Mouse (Mus musculus) megakaryocyte, adult 5-6 weeks (primary cell): Measurements from ENCODE around the gene Cyba. TPM values are rescaled to one million over a fixed set of nuclear protein-coding genes. Genes with fewer than 3 reads are reported as not detected.

Experiments used
- ATAC-seq: 2 replicates; pipeline ENCODE4 v1.8.0; 2016; ENCODE audit warnings: mild to moderate bottlenecking, inconsistent platforms; ENCODE audit not compliant: poor library complexity, severe bottlenecking
- total RNA-seq, 2 experiments: library from RNA; stranded (forward) in 1 of 2; stranded (reverse) in 1 of 2; fragments of 153-499, 151-499 nt in 1 of 2; fragments of 221-1000, 200-1000 nt in 1 of 2; gene quantifications; 2 replicates each; pipeline versions ENCODE4 v1.2.3 to v1.2.4; 2015 to 2017

The Cyba gene
- total RNA-seq (2015), result 547 and 634 TPM in 2 replicates
- total RNA-seq (2017), result 285 and 337 TPM in 2 replicates

GRCm38 (mm10) chr8:122432443-122433268, at the start of gene Cyba:
Gene Cyba (minus strand): TSS chr8:122432930.
- peak; percentile 56 for ATAC-seq

- ATAC-seq, result no peak
Observed at GRCm38 (mm10) chr8:122482448-122482847, 49.7 kb upstream of the Cyba start.

- ATAC-seq, result peak; percentile 78
Observed at GRCm38 (mm10) chr8:122475580-122476320, 43.0 kb upstream of the Cyba start, which contains the start of the genes Rnf166 and Ctu2. Gene Rnf166 (minus strand): TSS chr8:122476064. Gene Ctu2 (plus strand): TSS chr8:122476143.

DNA sequence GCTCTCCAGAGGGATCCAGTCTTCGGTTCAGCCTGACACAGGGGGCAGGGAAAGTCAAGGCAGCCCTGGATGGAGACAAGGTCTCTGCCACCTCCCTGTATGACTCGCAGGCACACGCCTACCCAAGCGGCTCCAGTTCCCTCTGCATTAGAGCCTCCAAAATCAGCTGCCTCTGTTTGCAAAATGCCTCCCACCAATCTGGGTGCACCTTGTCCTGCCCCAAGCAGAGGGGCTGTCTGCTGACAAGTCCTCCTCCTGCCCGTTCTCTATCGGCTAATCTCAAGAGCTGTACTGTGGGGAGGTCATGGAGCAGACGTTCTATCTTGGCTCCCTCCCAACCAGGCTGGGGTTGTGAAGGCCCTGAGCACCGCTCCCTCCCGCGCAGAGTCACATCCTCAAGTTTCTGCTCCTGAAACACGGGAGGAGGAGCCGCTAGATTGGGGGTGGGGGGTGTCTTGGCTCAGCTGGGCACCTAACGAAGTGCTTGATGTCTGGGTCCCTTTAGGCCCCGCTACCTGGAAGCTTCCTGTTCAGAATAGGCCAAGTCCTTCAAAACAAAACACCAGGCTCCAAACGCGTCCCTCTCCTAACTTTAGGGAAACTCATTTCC, 42.3 kb upstream of the Cyba start:
- ATAC-seq, result 0 out of 2 replicates have a peak, but pooled peaks have one; percentile 2

DNA sequence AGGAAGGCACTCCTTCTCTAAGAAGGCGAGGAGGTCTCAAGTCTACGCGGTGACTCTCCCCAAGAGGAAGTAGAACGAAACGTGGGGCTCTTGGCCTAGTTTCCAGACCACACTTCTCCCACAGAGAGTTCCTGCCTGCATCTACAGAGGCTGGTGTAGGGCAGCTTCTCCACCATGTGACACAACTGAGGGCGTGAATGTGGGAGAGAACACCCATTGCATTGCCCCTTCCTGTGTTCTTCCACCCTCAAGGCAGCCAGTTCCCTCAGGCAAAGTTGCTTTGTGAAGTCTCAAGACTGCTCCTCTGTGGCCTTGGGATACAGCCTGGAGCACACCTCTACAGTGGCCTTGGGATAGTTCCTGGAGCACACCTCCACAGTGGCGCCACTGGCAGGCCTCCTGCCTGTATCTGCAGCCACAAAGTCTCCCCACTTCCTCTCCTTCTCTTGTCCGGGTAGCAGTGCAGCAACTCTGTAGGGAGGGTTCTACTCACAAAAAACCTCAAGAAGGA, 41.2 kb upstream of the Cyba start:
- peak; percentile 66 for ATAC-seq

GRCm38 (mm10) chr8:122470691-122471090, 38.0 kb upstream of the Cyba start:
- no peak for ATAC-seq

DNA sequence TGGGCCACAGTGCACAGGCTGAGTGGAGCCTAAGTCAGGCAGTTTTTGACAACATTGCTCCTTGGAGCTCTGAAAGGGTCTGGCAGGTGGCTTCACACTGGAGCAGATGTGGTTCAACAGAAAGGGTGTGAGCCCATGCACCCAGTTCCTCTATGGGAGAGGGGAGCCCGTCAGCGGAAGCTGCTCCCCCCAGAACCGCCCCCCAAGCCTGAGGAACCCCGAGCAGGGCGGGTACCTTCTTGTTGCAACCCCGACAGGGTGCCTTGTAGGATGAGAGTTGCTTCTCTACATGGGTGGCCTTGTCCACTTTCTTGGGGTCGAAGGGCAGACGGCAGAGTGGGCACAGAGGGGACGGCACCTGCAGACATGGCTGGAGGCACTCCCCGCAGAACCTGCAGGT, 37.2 kb upstream of the Cyba start:
- peak; percentile 23; the same call in 1 of the 2 replicates for ATAC-seq

DNA sequence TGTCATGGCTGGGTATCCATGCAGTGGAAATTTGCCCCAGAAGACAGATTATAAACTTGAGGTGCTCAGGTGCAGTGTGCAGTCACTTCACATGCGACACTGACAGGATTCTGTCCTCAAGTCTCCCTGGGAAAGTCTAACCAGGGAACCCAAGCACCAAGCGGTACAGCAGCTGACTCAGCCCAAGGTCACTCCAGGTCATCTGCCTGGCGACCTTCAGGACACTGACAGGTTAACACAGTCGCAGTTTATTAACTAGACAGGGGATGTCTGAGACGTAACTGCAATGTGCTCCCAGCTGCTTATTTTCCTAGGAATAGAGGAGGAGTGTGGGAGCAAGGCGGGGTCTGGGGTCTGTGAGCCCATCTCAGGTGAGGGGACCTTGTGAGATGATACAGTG, 36.7 kb upstream of the Cyba start:
- ATAC-seq, result no peak

DNA sequence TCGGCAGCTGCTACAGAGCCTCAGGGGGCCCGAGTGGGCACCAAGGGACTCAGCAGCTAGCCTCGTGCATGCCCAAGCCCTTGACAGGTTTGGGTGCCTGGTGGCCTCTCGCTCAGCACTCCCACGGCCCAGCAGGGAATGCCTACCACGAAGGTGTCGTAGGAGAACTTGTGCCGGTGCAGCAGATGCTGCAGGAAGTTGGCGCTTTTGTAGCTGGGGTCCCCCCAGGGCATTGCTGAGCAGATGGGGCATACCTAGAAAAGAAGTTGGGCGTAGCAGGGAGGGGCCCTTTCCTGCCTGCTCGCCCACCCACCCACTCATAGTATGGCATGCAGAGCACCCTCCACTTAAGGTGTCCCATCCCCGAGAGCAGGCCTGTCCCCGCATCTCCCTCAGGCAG, 35.1 kb upstream of the Cyba start:
- ATAC-seq, result no peak

GRCm38 (mm10) chr8:122464985-122465384, 32.3 kb upstream of the Cyba start:
- no peak for ATAC-seq

- ATAC-seq, result peak; percentile 43
Observed at GRCm38 (mm10) chr8:122463651-122464640, 31.2 kb upstream of the Cyba start.

DNA sequence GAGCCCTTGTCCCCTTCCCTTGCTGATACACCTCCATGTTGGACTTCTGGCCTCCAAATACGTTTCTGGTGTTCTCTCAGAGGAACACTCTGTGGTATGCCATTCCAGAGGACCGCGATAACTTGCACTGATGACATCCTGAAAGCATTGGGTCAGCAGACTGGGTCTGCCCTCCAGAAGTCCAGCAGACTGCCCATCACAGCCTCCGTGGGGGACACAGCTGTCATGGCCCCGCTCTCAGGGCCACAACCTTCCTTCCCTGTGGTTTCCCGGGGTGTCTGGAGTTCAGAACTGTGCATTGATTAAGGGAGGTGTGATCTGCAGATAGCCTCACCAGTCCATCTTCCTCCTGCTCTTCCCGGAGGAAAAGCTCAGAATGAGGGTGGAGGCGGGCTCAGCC, 29.8 kb upstream of the Cyba start:
- ATAC-seq, result no peak

DNA sequence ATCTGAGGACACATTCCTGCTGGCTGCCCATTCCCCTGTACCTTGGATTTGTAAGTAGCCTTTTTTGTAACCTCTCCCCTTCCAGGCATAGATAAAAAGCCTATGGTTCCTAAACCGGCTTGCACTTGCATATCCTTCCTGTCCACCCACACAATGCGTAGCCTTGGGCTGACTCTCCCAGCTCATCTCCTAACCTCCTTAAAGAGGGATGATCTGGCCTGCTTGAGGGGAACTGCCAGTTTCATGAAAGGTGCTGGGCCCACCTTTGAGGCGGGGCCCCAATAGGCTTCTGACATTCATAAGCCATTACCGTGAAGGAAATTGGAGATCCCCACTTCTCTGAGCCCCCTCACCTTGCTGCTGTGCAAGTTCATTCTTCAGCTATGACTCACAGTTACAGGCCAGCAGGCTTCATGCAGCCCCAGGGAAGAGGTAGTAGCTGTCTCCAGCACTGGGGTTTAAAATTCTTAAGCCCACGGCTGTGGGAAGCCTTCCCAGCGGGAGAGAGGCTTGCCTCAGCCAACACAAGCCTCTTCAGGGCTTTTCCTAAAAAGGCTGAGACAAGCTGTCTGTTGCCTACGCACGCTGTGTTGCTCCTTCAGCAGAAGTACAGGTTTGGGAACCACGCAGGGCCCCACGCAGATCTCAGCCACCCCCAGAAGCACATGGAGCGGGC, 28.9 kb upstream of the Cyba start:
- no peak for ATAC-seq

DNA sequence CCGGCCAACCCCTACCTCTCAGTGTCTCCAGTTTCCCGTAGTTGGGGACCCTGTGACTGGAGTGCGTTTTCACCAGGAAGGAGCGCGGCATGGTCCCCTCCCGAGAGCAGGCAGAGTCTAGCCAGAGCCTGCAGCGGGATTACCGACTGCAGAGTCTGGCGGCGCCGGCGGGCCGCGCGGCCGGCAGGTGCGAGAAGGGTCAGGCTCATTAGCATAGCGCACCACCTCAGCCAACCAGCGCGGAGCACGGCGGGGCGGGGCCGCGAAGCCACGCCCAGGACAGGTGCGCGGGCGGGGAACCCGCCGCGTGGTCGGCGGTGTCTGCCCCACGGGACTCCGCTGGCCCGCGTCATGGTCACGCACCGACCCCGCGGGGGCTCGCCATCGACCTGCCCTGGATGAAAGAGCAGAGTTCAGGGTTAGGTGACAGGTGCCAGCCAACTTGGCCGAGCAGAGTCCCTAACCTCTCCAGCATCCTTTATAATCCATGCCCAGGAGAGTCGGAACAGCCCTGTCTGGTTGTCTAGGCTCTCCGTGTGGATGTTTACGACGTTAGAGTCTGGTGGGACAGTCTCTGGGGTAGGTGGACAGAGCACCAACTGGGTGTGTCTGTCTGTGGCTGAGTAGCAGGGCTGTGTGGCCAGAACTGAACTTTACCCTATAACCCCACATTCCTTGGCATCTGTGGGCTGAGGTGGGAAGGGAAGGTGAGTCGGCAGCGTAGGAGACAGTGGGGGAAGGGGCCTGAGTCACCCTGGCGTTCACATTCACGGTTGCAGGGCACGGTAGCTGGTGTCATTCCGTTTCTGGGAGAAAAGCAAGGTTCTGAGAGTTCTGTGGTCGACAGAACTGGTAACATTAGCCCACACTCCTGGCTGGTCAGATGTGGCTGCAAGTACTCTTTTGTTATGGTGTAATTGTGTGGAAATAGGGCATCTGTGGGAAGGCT, 28.1 kb upstream of the Cyba start, which contains the start of gene Snai3:
Gene Snai3, minus strand, starts transcription at position 210 of the 949 bp plus-strand sequence.
- ATAC-seq, result peak; percentile 64

- ATAC-seq, result no peak
Observed at GRCm38 (mm10) chr8:122459990-122460389, 27.3 kb upstream of the Cyba start.

DNA sequence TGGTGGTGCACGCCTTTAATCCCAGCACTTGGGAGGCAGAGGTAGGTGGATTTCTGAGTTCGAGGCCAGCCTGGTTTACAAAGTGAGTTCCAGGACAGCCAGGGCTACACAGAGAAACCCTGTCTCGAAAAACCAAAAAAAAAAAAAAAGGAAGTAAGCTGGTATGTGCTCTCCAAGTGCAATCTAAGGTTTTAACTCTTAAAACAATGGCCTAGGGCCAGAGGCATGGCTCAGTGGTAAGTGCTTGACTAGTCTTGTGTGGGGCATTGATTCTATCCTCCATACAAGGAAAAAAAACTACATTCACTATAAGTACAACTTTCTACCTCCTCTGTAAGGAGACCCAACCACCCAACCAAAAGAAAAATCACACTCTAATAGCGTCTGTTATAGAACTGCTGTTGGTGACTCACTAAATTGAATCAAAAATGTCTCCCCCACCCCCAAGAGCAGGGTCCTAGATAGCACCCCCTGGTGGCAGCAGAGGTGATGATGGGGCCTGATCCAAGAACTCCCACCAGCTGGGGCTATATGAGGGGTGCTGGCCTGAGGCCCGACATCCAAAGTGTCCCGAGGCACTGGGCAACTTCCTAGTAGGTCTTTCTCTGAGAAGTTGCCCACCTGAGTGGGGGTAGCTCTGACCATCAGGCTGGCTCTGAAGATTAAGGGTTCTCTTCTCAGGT, 26.6 kb upstream of the Cyba start:
- ATAC-seq, result no peak

DNA sequence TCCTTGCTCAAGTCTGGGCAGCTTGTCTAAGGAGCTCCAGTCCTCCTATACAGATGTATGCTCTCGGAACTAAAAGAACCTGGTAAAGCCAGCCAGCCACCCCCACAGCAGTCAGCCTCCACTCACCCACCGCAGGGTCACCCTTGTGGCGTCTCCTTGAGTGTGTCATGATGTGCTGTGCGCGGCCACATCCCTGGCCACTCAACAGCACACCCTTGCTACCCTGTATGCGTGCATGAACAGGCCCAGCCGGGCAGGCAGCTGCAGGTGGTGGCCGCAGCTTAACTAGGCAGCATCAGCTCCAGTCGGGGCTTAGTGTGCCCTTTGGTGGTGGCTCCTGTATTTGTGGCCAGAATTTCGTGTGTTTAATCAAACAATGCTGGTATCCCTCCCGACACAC, 24.4 kb upstream of the Cyba start:
- no peak for ATAC-seq

DNA sequence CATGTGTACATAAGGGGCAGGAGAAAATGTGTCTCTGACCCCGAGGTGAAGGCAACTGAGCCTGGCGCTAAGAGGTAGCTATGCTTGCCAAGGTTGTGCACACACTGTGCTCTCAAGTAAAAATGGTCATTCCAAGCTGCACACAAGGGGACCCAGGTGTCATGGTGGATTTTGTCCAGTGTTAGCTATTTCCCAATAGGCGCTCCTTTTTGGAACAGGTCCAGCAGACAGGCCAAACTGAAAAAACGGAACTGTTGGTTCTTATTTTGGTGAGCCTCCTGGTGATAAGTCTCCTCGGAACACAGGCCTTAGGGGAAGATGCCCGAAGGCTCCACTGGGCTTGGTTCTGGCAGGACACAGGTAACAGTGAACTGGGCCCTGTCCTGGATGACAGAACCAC, 21.7 kb upstream of the Cyba start:
- ATAC-seq, result peak; percentile 39
